Mouse (Mus musculus) retina, postnatal 7 days (tissue): Measurements from ENCODE around the gene Mon1a.

ENCODE experiments used
- DNase-seq: peaks from one replicate; pipeline ENCODE4 v3.0.0-alpha.2; 2012; ENCODE audit warnings: low read depth, low spot score

Gene Mon1a

GRCm38 (mm10) chr9:107949184-107949921 lies 61.4 kb downstream of the Mon1a start:
- no peak for DNase-seq

DNA sequence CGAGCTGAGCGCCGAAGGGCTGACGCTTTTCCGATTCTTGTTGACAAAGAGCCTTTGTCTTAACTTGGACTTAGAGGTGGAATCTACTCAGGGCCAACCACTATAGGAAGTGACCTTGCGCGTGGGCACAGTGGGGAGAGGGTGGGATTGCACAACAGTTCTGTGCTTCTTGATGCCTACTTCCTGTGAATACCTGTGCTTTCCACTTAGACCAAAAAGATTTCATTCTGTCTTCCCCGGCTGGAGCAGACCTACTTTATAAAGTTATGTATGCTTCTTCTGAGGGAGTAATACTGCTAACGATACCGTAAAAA lies 61.9 kb downstream of the Mon1a start, which contains the start of gene Traip:
Traip (plus strand) TSS at position 215 of the 314 bp plus-strand sequence.
- no peak for DNase-seq

GRCm38 (mm10) chr9:107950460-107951355 lies 62.8 kb downstream of the Mon1a start:
- DNase-seq, result peak; percentile 88
